Mouse (Mus musculus) G1E (cell line): ENCODE measurements around the gene Ldha.

Source experiments
- CTCF ChIP-seq: IDR thresholded peaks from 2 replicates; pipeline ENCODE4 v1.5.1; 2012; ENCODE audit warnings: low read depth, low read length, inconsistent platforms, mixed read lengths
- GATA1 ChIP-seq: IDR thresholded peaks from 2 replicates; pipeline ENCODE4 v1.6.1; 2012; ENCODE audit warnings: borderline replicate concordance, low read length, inconsistent platforms, mixed read lengths
- GATA2 ChIP-seq: IDR thresholded peaks from 2 replicates; pipeline ENCODE4 v1.6.1; 2012; ENCODE audit warnings: low read depth, low read length, inconsistent platforms, borderline replicate concordance
- POLR2AphosphoS5 ChIP-seq: IDR thresholded peaks from 2 replicates; pipeline ENCODE4 v1.6.1; 2012; ENCODE audit warnings: low read depth, low read length, inconsistent platforms; ENCODE audit not compliant: insufficient replicate concordance
- TAL1 ChIP-seq: conservative IDR thresholded peaks from 2 replicates; pipeline ENCODE4 v1.6.1; 2012; ENCODE audit warnings: low read depth, low read length, inconsistent platforms, mixed read lengths

DNA sequence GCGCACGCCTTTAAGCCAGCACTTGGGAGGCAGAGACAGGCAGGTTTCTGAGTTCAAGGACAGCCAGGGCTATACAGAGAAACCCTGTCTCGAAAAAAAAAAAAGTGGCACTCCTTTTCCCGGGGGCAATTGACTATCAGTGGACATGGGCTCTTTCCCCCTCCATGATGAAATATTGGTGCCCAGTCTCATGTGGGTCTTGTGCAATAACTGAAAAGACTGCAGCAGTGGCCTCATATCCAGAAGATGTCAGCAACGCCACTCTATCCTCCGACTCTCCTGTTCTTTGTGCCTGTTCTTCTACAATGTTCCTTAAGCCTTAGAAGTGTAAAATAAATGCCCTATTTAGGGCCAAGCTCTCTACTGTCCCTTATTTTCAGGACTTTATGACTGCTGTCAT is 30.9 kb upstream of the Ldha start:
- TF ChIP-seq CTCF (no peak), GATA1 (no peak), GATA2 (no peak), TAL1 (no peak), POLR2AphosphoS5 (no peak)
